Comparison of ENCODE assay signal across 10 mouse cellular contexts in genomic region chr8:70594621-70595564, GRCm38 (mm10). TPM values are rescaled to one million over a fixed set of nuclear protein-coding genes. Genes with fewer than 3 reads are reported as not detected.
DNase-seq lines count a peak whose midpoint lies in the region; ATAC-seq and TF ChIP-seq lines count a peak whose summit lies in the region.
"Had no signal": no experiment of that assay in that cellular context is flagged by ENCODE, and none has a peak within 500 bp of the region (broad histone marks: within the 10 kb centered on the region; RNA-seq: fewer than 3 reads in every experiment).

No protein-coding gene starts in this region.

- H3K27ac ChIP-seq in heart, adult 2 months: peak overlapping the region; percentile 67
- H3K27ac ChIP-seq in intestine, postnatal 0 days (ENCODE audit: low read depth, low read length): no peak overlapping the region
- peak overlapping the region; percentile 85 for H3K27ac ChIP-seq in lung, embryonic 15.5 days

- peak overlapping the region; percentile 73 for H3K4me2 ChIP-seq in intestine, postnatal 0 days (replicated peaks; ENCODE audit: low read depth)
- peak overlapping the region; percentile 96 for H3K4me2 ChIP-seq in lung, embryonic 15.5 days

- peak overlapping the region; percentile 77 for H3K4me3 ChIP-seq in heart, adult 2 months
- peak overlapping the region; percentile 40 for H3K4me3 ChIP-seq in intestine, postnatal 0 days (ENCODE audit: low read depth, low read length)
- peak overlapping the region; percentile 72 for H3K4me3 ChIP-seq in lung, embryonic 15.5 days

- peak overlapping the region; percentile 72 for H3K9ac ChIP-seq in heart, adult 2 months (ENCODE audit: low read depth, low read length)
- peak overlapping the region; percentile 40; the same call in 1 of the 2 replicates for H3K9ac ChIP-seq in intestine, postnatal 0 days (ENCODE audit: low read depth, low read length)
- peak overlapping the region; percentile 63 for H3K9ac ChIP-seq in lung, embryonic 15.5 days

- no peaks in the 10 kb centered on the region for H3K27me3 ChIP-seq in heart, adult 2 months (ENCODE audit: control insufficient read depth, insufficient read depth, low read length)
- no peaks in the 10 kb centered on the region for H3K27me3 ChIP-seq in intestine, postnatal 0 days (replicated peaks; ENCODE audit: control insufficient read depth, insufficient read depth, low read length)
- H3K27me3 ChIP-seq in lung, embryonic 15.5 days: no peaks in the 10 kb centered on the region
- H3K27me3 ChIP-seq: Patski had no signal

- no peaks in the 10 kb centered on the region for H3K36me3 ChIP-seq in heart, adult 2 months (ENCODE audit: control insufficient read depth, insufficient read depth, low read length)
- H3K36me3 ChIP-seq in intestine, postnatal 0 days (ENCODE audit: control insufficient read depth, insufficient read depth): peaks cover 41% of the 10 kb centered on the region; the same call in 1 of the 2 replicates
- peaks cover 34% of the 10 kb centered on the region for H3K36me3 ChIP-seq in lung, embryonic 15.5 days

- intact Hi-C loops in heart, adult 2 months (cut with DNase I): loop anchor here (2.0 to 10.0 kb wide), 2 partner anchors 16 to 50 kb away; no protein-coding TSS in a partner anchor
- intact Hi-C loops in heart, postnatal 14 days (cut with DNase I): no loop called here

- no peak for TF ChIP-seq CTCF in heart, adult 2 months (IDR thresholded peaks at IDR 0.05)
- no peak for TF ChIP-seq CTCF in intestine, postnatal 0 days (IDR thresholded peaks at IDR 0.05; ENCODE audit: low read depth)

- no peak for TF ChIP-seq EP300 in heart, adult 2 months (IDR thresholded peaks at IDR 0.05; ENCODE audit: insufficient read depth, low read depth, low read length)

- peak in 1 of 2 experiments; percentile 29 for DNase-seq in heart, adult 2 months
- DNase-seq in heart, postnatal 14 days: no peak
- DNase-seq in MN1 (ENCODE audit: low spot score): peak; percentile 58
- peak; percentile 63 for DNase-seq in retina, postnatal 1 day
- no peak for DNase-seq in right cerebral cortex, postnatal 36 days (ENCODE audit: low spot score in 2 of 2)

- no peaks in the 10 kb centered on the region for H3K9me3 ChIP-seq in intestine, postnatal 0 days (ENCODE audit: control insufficient read depth)
- no peaks in the 10 kb centered on the region for H3K9me3 ChIP-seq in lung, embryonic 15.5 days

- WGBS in heart, adult 2 months: 16% methylated on average over 81 of the region's 82 CpGs
- WGBS in intestine, postnatal 0 days: 12% methylated on average over 81 of the region's 82 CpGs
- 8% methylated on average over 81 of the region's 82 CpGs for WGBS in lung, embryonic 15.5 days

- no peaks in the 10 kb centered on the region for H3K79me2 ChIP-seq in heart, adult 2 months (replicated peaks; ENCODE audit: control insufficient read depth, insufficient read depth, low read length)

- H3K4me1 ChIP-seq in heart, adult 2 months (ENCODE audit: control insufficient read depth, insufficient read depth, low read length): no peaks in the 10 kb centered on the region
- peaks cover 11% of the 10 kb centered on the region; the same call in 1 of the 2 replicates for H3K4me1 ChIP-seq in intestine, postnatal 0 days (replicated peaks; ENCODE audit: control insufficient read depth, insufficient read depth, low read length)
- peaks cover 62% of the 10 kb centered on the region for H3K4me1 ChIP-seq in lung, embryonic 15.5 days

- ATAC-seq in erythroblast, adult 5-6 weeks (replicated peaks; ENCODE audit: low FRiP score, poor library complexity, severe bottlenecking): peak; percentile 4; the same call in 1 of the 2 replicates
- ATAC-seq in intestine, postnatal 0 days: peak; percentile 25
- ATAC-seq in lung, embryonic 15.5 days (ENCODE audit: borderline replicate concordance, extremely low read depth, low FRiP score, low TSS enrichment): no peak
- ATAC-seq: Patski had no signal

- no peak for TF ChIP-seq POLR2A in heart, adult 2 months (IDR thresholded peaks at IDR 0.05; ENCODE audit: insufficient read depth, low read depth, low read length)

RNA-seq across cellular contexts. Expression of gene Isyna1, which starts 0.7 kb away (rescaled TPM):
- total RNA-seq in heart, adult 2 months (2021): 10 to 100 TPM; 26.7 to 28.3 TPM
- 40.3 and 41.6 TPM in 2 replicates for polyA plus RNA-seq in heart, adult 2 months (2012; rRNA removed)
- 10 to 100 TPM; 25.8 to 27.7 TPM for total RNA-seq in heart, postnatal 14 days (2021)
- total RNA-seq in erythroblast, adult 5-6 weeks (2015; ENCODE audit: low replicate concordance): 3.8 and 6.1 TPM in 2 replicates
- 1.4 and 7.7 TPM in 2 replicates for total RNA-seq in erythroblast, adult 5-6 weeks (2017; ENCODE audit: low replicate concordance)
- 19.4 and 21.0 TPM in 2 replicates for polyA plus RNA-seq in intestine, postnatal 0 days (2015; fragmentation: Nextera tagmentation; extraction: Ambion mirVana)
- polyA plus RNA-seq in lung, embryonic 15.5 days (2015; fragmentation: Nextera tagmentation; extraction: Ambion mirVana): 134 TPM in 2 replicates

RNA-seq across cellular contexts. Expression of gene Ssbp4, which starts 13.8 kb away (rescaled TPM):
- total RNA-seq in heart, adult 2 months (2021): 10 to 100 TPM; 34.6 to 35.8 TPM
- polyA plus RNA-seq in heart, adult 2 months (2012; rRNA removed): 45.6 and 72.8 TPM in 2 replicates
- 10 to 100 TPM; 39.7 to 46.4 TPM for total RNA-seq in heart, postnatal 14 days (2021)
- total RNA-seq in erythroblast, adult 5-6 weeks (2015; ENCODE audit: low replicate concordance): 6.3 and 10.9 TPM in 2 replicates
- 6.3 and 13.8 TPM in 2 replicates for total RNA-seq in erythroblast, adult 5-6 weeks (2017; ENCODE audit: low replicate concordance)
- 63.2 and 65.3 TPM in 2 replicates for polyA plus RNA-seq in intestine, postnatal 0 days (2015; fragmentation: Nextera tagmentation; extraction: Ambion mirVana)
- 111 and 122 TPM in 2 replicates for polyA plus RNA-seq in lung, embryonic 15.5 days (2015; fragmentation: Nextera tagmentation; extraction: Ambion mirVana)

RNA-seq across cellular contexts. Expression of gene Lrrc25, which starts 21.1 kb away (rescaled TPM):
- total RNA-seq in heart, adult 2 months (2021): 1 to 10 TPM; 1.6 to 1.8 TPM
- 3.6 and 4.5 TPM in 2 replicates for polyA plus RNA-seq in heart, adult 2 months (2012; rRNA removed)
- 1 to 10 TPM; 1.8 to 2.5 TPM for total RNA-seq in heart, postnatal 14 days (2021)
- total RNA-seq in erythroblast, adult 5-6 weeks (2015; ENCODE audit: low replicate concordance): 5.4 and 9.0 TPM in 2 replicates
- 0.98 and 2.3 TPM in 2 replicates for total RNA-seq in erythroblast, adult 5-6 weeks (2017; ENCODE audit: low replicate concordance)
- 2.1 and 2.2 TPM in 2 replicates for polyA plus RNA-seq in intestine, postnatal 0 days (2015; fragmentation: Nextera tagmentation; extraction: Ambion mirVana)
- polyA plus RNA-seq in lung, embryonic 15.5 days (2015; fragmentation: Nextera tagmentation; extraction: Ambion mirVana): 1.9 and 2.5 TPM in 2 replicates

RNA-seq across cellular contexts. Expression of gene Gdf15, which starts 37.4 kb away (rescaled TPM):
- 1 to 10 TPM; 1.1 to 2.0 TPM for total RNA-seq in heart, adult 2 months (2021)
- 0.38 and 3.8 TPM in 2 replicates for polyA plus RNA-seq in heart, adult 2 months (2012; rRNA removed)
- 1 to 10 TPM in 1 of 2 experiments, under 1 TPM in 1; 0.41 to 1.6 TPM for total RNA-seq in heart, postnatal 14 days (2021)
- not detected in 2 replicates for total RNA-seq in erythroblast, adult 5-6 weeks (2015; ENCODE audit: low replicate concordance)
- 0.60 TPM in 1 of 2 replicates, not detected in the other for total RNA-seq in erythroblast, adult 5-6 weeks (2017; ENCODE audit: low replicate concordance)
- 1.7 and 1.9 TPM in 2 replicates for polyA plus RNA-seq in intestine, postnatal 0 days (2015; fragmentation: Nextera tagmentation; extraction: Ambion mirVana)
- 0.31 and 0.45 TPM in 2 replicates for polyA plus RNA-seq in lung, embryonic 15.5 days (2015; fragmentation: Nextera tagmentation; extraction: Ambion mirVana)
- total RNA-seq: left cerebral cortex, adult 8-10 months had no signal

RNA-seq across cellular contexts. Expression of gene Ell, which starts 55.6 kb away (rescaled TPM):
- total RNA-seq in heart, adult 2 months (2021): 10 to 100 TPM in 1 of 2 experiments, 1 to 10 TPM in 1; 9.6 to 12.0 TPM
- polyA plus RNA-seq in heart, adult 2 months (2012; rRNA removed): 12.7 and 13.8 TPM in 2 replicates
- total RNA-seq in heart, postnatal 14 days (2021): 10 to 100 TPM; 15.5 to 16.5 TPM
- total RNA-seq in erythroblast, adult 5-6 weeks (2015; ENCODE audit: low replicate concordance): 2.5 and 5.2 TPM in 2 replicates
- total RNA-seq in erythroblast, adult 5-6 weeks (2017; ENCODE audit: low replicate concordance): 4.0 and 4.7 TPM in 2 replicates
- 11.8 and 13.0 TPM in 2 replicates for polyA plus RNA-seq in intestine, postnatal 0 days (2015; fragmentation: Nextera tagmentation; extraction: Ambion mirVana)
- 17.2 and 17.5 TPM in 2 replicates for polyA plus RNA-seq in lung, embryonic 15.5 days (2015; fragmentation: Nextera tagmentation; extraction: Ambion mirVana)

Comparison
In these comparisons a context has a peak if more than half of its experiments do, and no peak if none do; other contexts are left out.
1. DNase-seq: peak in MN1 (single experiment) and retina, postnatal 1 day (single experiment); none in heart, postnatal 14 days (0 of 2) and right cerebral cortex, postnatal 36 days (0 of 2).
2. Peak in every context shown above with its lines, with median percentiles within 50 percentile points of each other: H3K4me3 ChIP-seq and H3K9ac ChIP-seq.